Mouse (Mus musculus): ENCODE results near the gene Gpr182.
"Not testable (repeated sequence)": the region's sequence is repeated elsewhere in the genome, so short reads cannot be mapped to it uniquely, and the experiment has no call there.

Gene Gpr182

DNA sequence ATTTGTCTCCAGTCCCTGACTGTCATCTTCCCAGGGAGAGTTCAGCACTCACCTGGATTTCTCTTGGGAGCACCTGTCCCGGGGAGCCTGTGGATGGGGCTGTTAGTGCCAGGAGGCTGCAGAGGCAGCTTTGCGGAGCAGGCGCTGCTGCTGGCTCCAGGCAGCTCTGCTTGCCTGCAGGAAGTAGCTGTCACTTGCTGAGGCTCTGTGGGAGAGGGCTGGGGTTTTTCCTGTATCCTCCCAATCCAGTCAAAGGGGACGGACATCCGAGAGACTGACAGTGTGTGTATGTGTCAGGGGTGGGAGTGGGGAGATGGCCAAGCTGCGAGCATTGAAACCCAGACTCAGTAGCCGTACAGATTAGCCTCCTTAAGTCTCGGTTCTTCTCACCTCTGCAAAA is at the start of gene Gpr182:
TSS of gene Gpr182 (minus strand) at position 185 of the 400 bp plus-strand sequence.
- no peak for DNase-seq (ENCODE audit: low spot score)

GRCm38 (mm10) chr10:127800891-127801290 is 49.4 kb upstream of the Gpr182 start, which contains the start of gene Rdh16:
Gene Rdh16 (plus strand): TSS chr10:127801152.
- no peak for DNase-seq (ENCODE audit: low spot score)

DNA sequence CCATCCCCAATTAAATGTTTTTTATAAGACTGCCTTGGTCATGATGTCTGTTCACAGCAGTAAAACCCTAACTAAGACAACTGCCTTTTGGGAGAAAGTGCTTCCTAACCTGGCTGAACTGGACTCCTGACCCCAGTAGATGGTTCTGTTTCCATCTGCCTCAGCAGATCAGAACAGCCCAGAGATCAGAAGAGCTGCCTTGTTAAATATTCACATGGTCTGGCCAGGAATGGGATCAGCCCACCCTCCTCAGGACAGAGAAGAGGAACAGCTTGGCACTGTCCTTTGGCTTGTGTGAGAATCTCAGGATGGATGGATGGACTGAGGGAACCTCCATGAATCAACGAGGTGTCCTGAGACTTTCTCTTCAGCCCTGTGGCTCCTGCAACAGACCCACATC is 47.8 kb upstream of the Gpr182 start:
- DNase-seq (ENCODE audit: low spot score), result no peak

DNA sequence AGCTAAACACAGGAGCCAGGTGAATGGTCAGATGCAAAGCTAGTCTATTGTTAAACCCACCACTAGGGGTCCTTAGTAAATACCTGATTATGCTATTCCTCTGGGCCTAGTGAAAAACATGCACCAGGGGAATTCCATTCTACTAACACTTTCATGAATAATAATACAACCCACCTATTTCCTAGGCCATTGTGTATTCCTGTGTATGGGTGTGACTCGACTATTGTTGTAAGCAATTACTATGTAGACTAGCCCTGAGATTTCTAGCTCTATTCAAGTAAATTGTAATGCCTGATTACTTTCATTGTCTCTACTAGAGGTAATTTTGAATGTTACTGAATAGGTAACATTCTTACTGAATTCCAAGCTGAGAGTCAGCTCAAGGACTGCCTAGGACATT is 33.9 kb upstream of the Gpr182 start:
- DNase-seq (ENCODE audit: low spot score), result not testable (repeated sequence)

DNA sequence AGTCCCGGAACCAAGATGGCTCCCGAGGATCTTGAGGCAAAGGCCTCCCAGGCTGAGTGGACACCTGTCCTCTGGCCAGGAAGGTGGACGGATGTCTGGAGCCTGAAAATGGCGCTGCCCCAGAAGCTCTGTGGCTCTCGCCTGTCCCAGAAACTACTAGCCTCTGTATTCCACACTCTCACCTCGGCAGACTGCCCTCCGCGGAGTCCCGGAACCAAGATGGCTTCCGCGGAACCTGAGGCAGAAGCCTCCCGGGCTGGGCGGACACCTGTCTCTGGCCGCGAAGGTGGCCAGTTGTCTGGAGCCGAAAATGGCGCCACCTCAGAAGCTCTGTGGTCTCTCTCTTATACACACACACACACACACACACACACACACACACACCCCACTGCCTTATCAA is 30.8 kb upstream of the Gpr182 start:
- not testable (repeated sequence) for DNase-seq (ENCODE audit: low spot score)

- DNase-seq (ENCODE audit: low spot score), result no peak
Observed at GRCm38 (mm10) chr10:127776011-127776410, 24.5 kb upstream of the Gpr182 start, which contains the start of gene Rdh9. Gene Rdh9 (plus strand): TSS chr10:127776386.

DNA sequence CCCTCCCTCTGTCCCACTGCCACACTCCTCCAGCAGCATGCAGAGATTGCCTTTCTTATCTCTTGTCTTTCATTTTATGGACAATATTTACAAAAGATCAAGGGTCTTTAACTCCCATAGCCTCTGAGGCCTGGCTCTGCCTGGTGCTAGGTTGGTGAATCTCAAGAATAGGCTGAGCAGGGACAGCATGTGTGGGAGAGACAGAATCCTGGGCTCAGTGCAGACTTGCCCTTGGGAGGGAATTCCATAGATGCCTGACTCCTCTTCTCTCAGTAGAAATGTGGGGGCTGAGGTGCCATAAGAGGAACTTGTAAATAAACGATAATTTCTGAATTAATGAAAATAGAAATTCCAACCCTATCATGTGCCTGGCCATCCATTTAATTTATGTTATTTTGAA is 15.0 kb upstream of the Gpr182 start:
- no peak for DNase-seq (ENCODE audit: low spot score)

DNA sequence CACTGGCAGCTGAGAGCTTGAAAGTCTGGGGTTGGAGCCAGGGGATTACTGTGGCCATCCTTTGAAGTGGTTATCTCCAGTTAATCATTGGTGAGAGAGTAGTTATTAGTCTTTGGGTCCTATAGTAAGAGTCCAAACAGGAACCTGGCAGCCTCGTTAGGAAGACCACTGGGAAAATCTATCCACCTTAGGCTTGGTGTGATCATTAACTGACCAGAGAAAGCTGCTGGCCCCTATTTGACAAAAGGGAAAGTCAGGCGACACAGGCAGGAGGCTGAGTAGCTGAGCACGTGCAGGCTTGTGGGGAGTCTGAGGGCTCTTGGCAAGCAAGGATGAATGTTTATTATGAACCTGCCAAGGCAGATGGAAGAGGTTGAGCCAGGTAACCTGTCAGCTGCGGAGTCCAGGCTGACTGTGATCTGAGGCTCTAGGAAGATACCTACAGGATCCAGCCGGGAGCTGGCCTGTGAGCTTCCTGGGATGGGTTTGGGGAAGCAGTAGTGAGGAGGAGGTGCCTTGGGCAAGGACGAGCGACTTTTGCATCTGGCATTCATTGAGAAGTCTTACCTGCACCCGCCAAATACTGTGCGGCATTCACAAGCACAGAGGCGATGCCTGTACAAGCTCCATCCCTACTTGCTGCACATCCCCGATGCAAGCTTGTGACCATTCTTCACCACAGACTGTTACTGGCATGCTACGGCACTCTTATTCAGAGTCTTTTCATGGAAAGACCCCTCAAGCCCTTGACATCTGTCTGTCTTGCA is 12.6 kb upstream of the Gpr182 start:
- no peak for DNase-seq (ENCODE audit: low spot score)

- DNase-seq (ENCODE audit: low spot score), result not testable (repeated sequence)
Observed at GRCm38 (mm10) chr10:127762926-127763325, 11.4 kb upstream of the Gpr182 start.

- no peak for DNase-seq (ENCODE audit: low spot score)
Observed at GRCm38 (mm10) chr10:127759181-127760110, 7.9 kb upstream of the Gpr182 start, which contains the start of the genes Rdh1 and Rdh16f1. Gene Rdh1 (plus strand): TSS chr10:127759721. Gene Rdh16f1 (plus strand): TSS chr10:127759787.

GRCm38 (mm10) chr10:127755770-127756468 is 4.4 kb upstream of the Gpr182 start:
- DNase-seq (ENCODE audit: low spot score), result no peak

DNA sequence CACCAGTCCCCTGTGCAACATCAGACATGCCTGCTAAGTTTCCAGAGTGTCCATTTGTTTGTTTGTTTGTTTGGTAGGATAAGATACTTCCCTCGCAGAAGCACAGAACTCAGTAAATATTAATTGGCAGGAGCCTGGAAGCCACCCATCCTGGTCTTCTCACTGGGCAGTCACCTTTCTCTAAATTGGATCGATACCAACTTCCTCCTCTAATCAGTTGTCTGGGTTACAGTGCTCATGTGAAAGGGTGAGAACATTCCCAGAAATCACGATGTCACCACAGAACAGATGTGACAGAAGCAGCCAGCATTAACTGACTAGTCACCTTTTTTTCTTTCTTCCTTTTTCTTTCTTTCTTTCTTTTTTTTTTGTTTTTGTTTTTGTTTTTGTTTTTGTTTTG is 3.7 kb upstream of the Gpr182 start:
- no peak for DNase-seq (ENCODE audit: low spot score)

DNA sequence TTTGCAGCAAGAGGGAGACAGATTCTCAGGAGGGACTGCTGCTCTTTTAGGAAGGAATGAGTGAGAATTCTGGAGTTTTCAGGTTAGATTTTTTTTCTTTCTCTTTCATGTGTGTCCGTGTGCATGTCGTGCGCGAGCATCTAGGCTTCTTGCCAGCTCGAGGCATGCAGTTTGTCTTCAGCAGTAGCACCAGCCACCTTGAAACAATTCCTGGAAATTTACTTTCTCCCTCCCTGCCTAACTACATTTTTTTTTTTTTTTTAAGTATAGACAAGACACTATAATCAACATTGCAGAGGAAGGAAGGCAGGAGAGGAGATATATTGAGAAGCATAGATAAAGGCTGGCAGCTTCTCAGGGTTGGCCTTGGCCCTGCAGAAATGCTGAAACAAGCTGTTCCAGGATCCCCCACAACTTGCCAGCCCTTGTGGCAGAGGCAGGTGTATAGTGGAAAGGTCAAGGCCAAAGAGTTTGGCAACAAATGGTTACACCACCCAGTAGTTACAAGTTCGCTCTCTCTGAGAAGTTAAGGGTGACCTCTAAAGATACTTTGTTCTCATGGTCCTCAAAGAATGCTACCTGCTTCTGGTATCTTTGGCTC is 3.1 kb upstream of the Gpr182 start:
- no peak for DNase-seq (ENCODE audit: low spot score)

GRCm38 (mm10) chr10:127750136-127750777 is 1.3 kb downstream of the Gpr182 start:
- no peak for DNase-seq (ENCODE audit: low spot score)

- DNase-seq (ENCODE audit: low spot score), result no peak
Observed at GRCm38 (mm10) chr10:127748847-127749612, 2.5 kb downstream of the Gpr182 start.

- DNase-seq (ENCODE audit: low spot score), result no peak
Observed at GRCm38 (mm10) chr10:127747254-127747653, 4.3 kb downstream of the Gpr182 start.

DNA sequence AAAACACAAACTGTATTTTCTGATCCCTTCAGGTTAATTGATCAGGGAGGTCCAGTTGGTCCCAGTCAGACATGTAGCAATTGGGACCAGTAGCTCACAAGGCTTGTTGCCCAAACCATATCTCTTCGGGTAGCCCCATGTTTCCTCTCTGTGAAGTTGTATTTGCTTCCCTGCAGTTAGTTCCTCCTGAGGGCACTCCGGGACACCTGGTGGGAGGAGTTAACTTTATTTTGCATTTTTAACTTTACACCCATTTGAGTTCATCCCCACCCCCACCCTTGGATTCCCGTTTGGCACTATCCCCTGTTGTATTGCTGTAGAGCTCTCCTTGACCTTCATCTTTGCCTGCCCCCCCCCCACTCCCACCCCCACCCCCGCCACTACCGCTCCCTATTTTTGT is 5.6 kb downstream of the Gpr182 start:
- DNase-seq (ENCODE audit: low spot score), result no peak

GRCm38 (mm10) chr10:127744661-127745060 is 6.9 kb downstream of the Gpr182 start:
- peak; percentile 63 for DNase-seq (ENCODE audit: low spot score)

DNA sequence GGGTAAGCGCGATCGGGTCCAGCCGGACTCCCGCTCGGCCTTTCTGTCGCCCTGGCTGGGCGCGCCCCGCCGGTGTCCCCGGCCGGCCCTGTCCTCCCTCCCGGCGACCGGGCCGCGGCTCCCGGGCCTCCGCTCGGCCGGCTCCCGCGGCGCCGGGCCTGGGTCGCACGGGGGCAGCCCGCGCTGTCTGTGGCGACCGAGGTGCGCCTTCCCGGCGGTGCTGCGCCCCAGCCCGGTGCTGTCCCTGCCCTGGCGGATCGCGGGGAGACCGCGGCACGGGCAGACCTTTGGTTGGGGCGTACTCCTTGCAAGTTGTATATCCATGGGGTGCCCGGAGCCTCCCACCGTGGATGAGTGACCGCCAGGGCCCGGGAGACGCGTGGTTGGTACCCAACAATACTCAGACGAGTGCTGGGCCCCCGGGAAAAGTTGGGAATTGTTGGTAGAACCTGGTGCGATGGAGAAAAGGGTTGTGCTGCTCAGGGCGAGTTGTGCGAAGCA is 11.8 kb downstream of the Gpr182 start:
- DNase-seq (ENCODE audit: low spot score), result peak; percentile 35

GRCm38 (mm10) chr10:127739083-127739660 is 12.4 kb downstream of the Gpr182 start, which contains the start of gene Zbtb39:
Gene Zbtb39 (plus strand): TSS chr10:127739538.
- peak; percentile 78 for DNase-seq (ENCODE audit: low spot score)
